Comparison of ENCODE assay signal across 27 mouse cellular contexts in the genomic region with DNA sequence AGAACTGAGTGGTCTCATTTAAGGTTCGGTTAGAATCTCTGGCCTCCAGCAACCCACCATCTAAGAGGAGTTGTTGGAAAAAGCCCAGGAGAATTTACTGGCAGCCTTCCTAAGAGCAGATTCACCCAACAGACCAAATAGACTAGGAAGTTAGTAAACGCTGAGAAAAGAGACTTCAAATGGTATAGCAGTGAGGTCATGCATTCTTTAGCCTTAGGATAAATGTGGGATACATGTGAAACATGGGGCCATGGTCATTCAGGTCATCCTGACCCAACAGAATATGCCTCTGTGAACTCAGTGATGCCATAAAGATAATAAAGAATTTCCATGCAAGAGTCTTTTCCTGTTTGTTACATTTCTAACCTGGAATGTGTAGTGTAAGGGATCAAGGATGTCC. TPM values are rescaled to one million over a fixed set of nuclear protein-coding genes. Genes with fewer than 3 reads are reported as not detected.
DNase-seq lines count a peak whose midpoint lies in the region; ATAC-seq and TF ChIP-seq lines count a peak whose summit lies in the region.
"Had no signal": no experiment of that assay in that cellular context is flagged by ENCODE, and none has a peak within 500 bp of the region (broad histone marks: within the 10 kb centered on the region; RNA-seq: fewer than 3 reads in every experiment).

No protein-coding gene starts in this region.

- no peaks in the 10 kb centered on the region for H3K79me2 ChIP-seq in heart, adult 2 months (replicated peaks; ENCODE audit: control insufficient read depth, insufficient read depth, low read length)

- intact Hi-C loops in heart, adult 2 months (cut with DNase I), result loop anchor here (5.0 kb wide), 1 partner anchor 36 kb away; no protein-coding TSS in a partner anchor

- no peak for TF ChIP-seq EP300 in heart, adult 2 months (IDR thresholded peaks at IDR 0.05; ENCODE audit: insufficient read depth, low read depth, low read length)

- no peak for DNase-seq in heart, adult 2 months
- DNase-seq in lung, postnatal 36 days, result no peak
- peak; percentile 43 for DNase-seq in Muller cell, postnatal 12 days (ENCODE audit: inconsistent ontology term)
- DNase-seq in right cerebral cortex, postnatal 14 days, result no peak
- DNase-seq in adrenal gland, adult 8-10 months, result no peak
- DNase-seq: adrenal gland, postnatal 10 days; cerebellum, adult 9-10 months; cerebellum, postnatal 36 days; gastrocnemius, postnatal 25 days; heart, adult 11 months; kidney, adult 9 months; kidney, postnatal 14 days; liver; lung, postnatal 10 days; right cerebral cortex, adult 18-20 months; right cerebral cortex, postnatal 4 days; thymus, postnatal 25 days had no signal

- no peaks in the 10 kb centered on the region for H3K27me3 ChIP-seq in heart, embryonic 16.5 days (ENCODE audit: control insufficient read depth, insufficient read depth, low read length)
- H3K27me3 ChIP-seq in heart, adult 2 months (ENCODE audit: control insufficient read depth, insufficient read depth, low read length), result no peaks in the 10 kb centered on the region
- no peaks in the 10 kb centered on the region for H3K27me3 ChIP-seq in lung, embryonic 15.5 days
- H3K27me3 ChIP-seq in intestine, embryonic 16.5 days (replicated peaks; ENCODE audit: control insufficient read depth, insufficient read depth, low read length), result no peaks in the 10 kb centered on the region
- H3K27me3 ChIP-seq: forebrain, embryonic 13.5 days had no signal

- no peaks in the 10 kb centered on the region for H3K9me3 ChIP-seq in heart, embryonic 16.5 days (replicated peaks; ENCODE audit: control insufficient read depth, low read length)
- no peaks in the 10 kb centered on the region for H3K9me3 ChIP-seq in lung, embryonic 15.5 days
- no peaks in the 10 kb centered on the region for H3K9me3 ChIP-seq in intestine, embryonic 16.5 days (ENCODE audit: control insufficient read depth, low read length)
- H3K9me3 ChIP-seq: forebrain, embryonic 13.5 days had no signal

- no peak overlapping the region for H3K4me3 ChIP-seq in heart, embryonic 16.5 days (ENCODE audit: low read length)
- no peak overlapping the region for H3K4me3 ChIP-seq in heart, adult 2 months
- H3K4me3 ChIP-seq in lung, embryonic 15.5 days, result no peak overlapping the region
- no peak overlapping the region for H3K4me3 ChIP-seq in intestine, embryonic 16.5 days (ENCODE audit: low read length)
- H3K4me3 ChIP-seq: forebrain, embryonic 13.5 days had no signal

- H3K27ac ChIP-seq in heart, embryonic 16.5 days (ENCODE audit: low read length), result 0 out of 2 replicates have a peak overlapping the region, but pooled peaks have one; percentile 25
- no peak overlapping the region for H3K27ac ChIP-seq in heart, adult 2 months
- no peak overlapping the region for H3K27ac ChIP-seq in lung, embryonic 15.5 days
- no peak overlapping the region; the same call in 1 of the 2 replicates for H3K27ac ChIP-seq in intestine, embryonic 16.5 days (ENCODE audit: low read length)
- H3K27ac ChIP-seq: forebrain, embryonic 13.5 days; hindbrain, embryonic 14.5 days; liver, embryonic 14.5 days had no signal

- peaks cover 9% of the 10 kb centered on the region for H3K4me1 ChIP-seq in heart, embryonic 16.5 days (ENCODE audit: control insufficient read depth, insufficient read depth, low read length)
- H3K4me1 ChIP-seq in heart, adult 2 months (ENCODE audit: control insufficient read depth, insufficient read depth, low read length), result peaks cover 7% of the 10 kb centered on the region
- peaks cover 11% of the 10 kb centered on the region for H3K4me1 ChIP-seq in lung, embryonic 15.5 days
- peaks cover 4% of the 10 kb centered on the region; the same call in 1 of the 2 replicates for H3K4me1 ChIP-seq in intestine, embryonic 16.5 days (ENCODE audit: control insufficient read depth, insufficient read depth, low read length)

- no peak overlapping the region for H3K9ac ChIP-seq in heart, embryonic 16.5 days (ENCODE audit: low read length)
- no peak overlapping the region for H3K9ac ChIP-seq in heart, adult 2 months (ENCODE audit: low read depth, low read length)
- no peak overlapping the region for H3K9ac ChIP-seq in lung, embryonic 15.5 days
- H3K9ac ChIP-seq in intestine, embryonic 16.5 days (ENCODE audit: low read depth, low read length), result no peak overlapping the region
- H3K9ac ChIP-seq: forebrain, embryonic 13.5 days; hindbrain, embryonic 14.5 days; liver, embryonic 14.5 days had no signal

- TF ChIP-seq CTCF in heart, adult 2 months (IDR thresholded peaks at IDR 0.05), result no peak

- ATAC-seq in heart, embryonic 16.5 days (replicated peaks; ENCODE audit: extremely low read depth, insufficient read depth, low FRiP score), result no peak
- ATAC-seq in lung, embryonic 15.5 days (ENCODE audit: borderline replicate concordance, extremely low read depth, low FRiP score, low TSS enrichment), result peak; percentile 57; the same call in 1 of the 2 replicates
- ATAC-seq in intestine, embryonic 16.5 days, result peak; percentile 55
- ATAC-seq: CD4-positive, CD25-positive, alpha-beta regulatory T cell, adult 4 months; forebrain, embryonic 13.5 days; inflammation-experienced regulatory T-cells, adult 6 months; midbrain, embryonic 16.5 days had no signal

- no peak for TF ChIP-seq POLR2A in heart, adult 2 months (IDR thresholded peaks at IDR 0.05; ENCODE audit: insufficient read depth, low read depth, low read length)

- WGBS in heart, embryonic 16.5 days, result 17% methylated on average over 2 of the region's 2 CpGs
- 24% methylated on average over 2 of the region's 2 CpGs for WGBS in heart, adult 2 months
- 18% methylated on average over 2 of the region's 2 CpGs for WGBS in lung, embryonic 15.5 days
- 26% methylated on average over 2 of the region's 2 CpGs for WGBS in intestine, embryonic 16.5 days

- no peaks in the 10 kb centered on the region for H3K36me3 ChIP-seq in heart, embryonic 16.5 days (ENCODE audit: control insufficient read depth, insufficient read depth)
- no peaks in the 10 kb centered on the region for H3K36me3 ChIP-seq in heart, adult 2 months (ENCODE audit: control insufficient read depth, insufficient read depth, low read length)
- no peaks in the 10 kb centered on the region for H3K36me3 ChIP-seq in lung, embryonic 15.5 days
- no peaks in the 10 kb centered on the region for H3K36me3 ChIP-seq in intestine, embryonic 16.5 days (ENCODE audit: control insufficient read depth, insufficient read depth, low read length)

- H3K4me2 ChIP-seq in heart, embryonic 16.5 days (ENCODE audit: low read depth, low read length), result no peak overlapping the region
- H3K4me2 ChIP-seq in lung, embryonic 15.5 days, result no peak overlapping the region
- no peak overlapping the region for H3K4me2 ChIP-seq in intestine, embryonic 16.5 days (ENCODE audit: low read depth, low read length)
- H3K4me2 ChIP-seq: forebrain, embryonic 13.5 days; hindbrain, embryonic 14.5 days; midbrain, embryonic 11.5 days had no signal

RNA-seq across cellular contexts. Expression of a gene that starts 8.4 kb away (rescaled TPM):
- 8.9 and 12.0 TPM in 2 replicates for polyA plus RNA-seq in heart, embryonic 16.5 days (2015; fragmentation: Nextera tagmentation; extraction: Ambion mirVana)
- 10 to 100 TPM; 12.9 to 14.4 TPM for total RNA-seq in heart, adult 2 months (2021)
- polyA plus RNA-seq in heart, adult 2 months (2012; rRNA removed), result 7.1 and 10.5 TPM in 2 replicates
- 35.6 and 35.8 TPM in 2 replicates for polyA plus RNA-seq in lung, embryonic 15.5 days (2015; fragmentation: Nextera tagmentation; extraction: Ambion mirVana)
- 17.9 and 19.8 TPM in 2 replicates for polyA plus RNA-seq in intestine, embryonic 16.5 days (2015; fragmentation: Nextera tagmentation; extraction: Ambion mirVana)
- 10 to 100 TPM; 18.9 to 23.2 (median 21.9) TPM for total RNA-seq in adrenal gland, adult 8-10 months (2022)
- polyA plus RNA-seq: CD4-positive, CD25-positive, alpha-beta regulatory T cell, adult 4 months; inflammation-experienced regulatory T-cells, adult 6 months had no signal
